Mouse (Mus musculus) limb, embryonic 10.5 days (tissue): ENCODE data around the gene Spata32. TPM values are rescaled to one million over a fixed set of nuclear protein-coding genes. Genes with fewer than 3 reads are reported as not detected.

ENCODE experiments used
- DNase-seq: peaks from one replicate; pipeline ENCODE4 v3.0.0-alpha.2; 2017; ENCODE audit warnings: low spot score
- H3K27ac ChIP-seq: fragments of 300-500 bp; sonication (generic); 2 replicates; pipeline ENCODE4 v1.5.1; 2016; ENCODE audit warnings: mild to moderate bottlenecking
- H3K27me3 ChIP-seq: fragments of 300-500 bp; sonication (generic); 2 replicates; pipeline ENCODE4 v1.6.1; 2016; ENCODE audit warnings: low read depth, mild to moderate bottlenecking; ENCODE audit not compliant: poor library complexity, severe bottlenecking
- H3K36me3 ChIP-seq: fragments of 300-500 bp; sonication (generic); 2 replicates; pipeline ENCODE4 v1.6.1; 2016; ENCODE audit warnings: mild to moderate bottlenecking, moderate library complexity
- H3K4me1 ChIP-seq: fragments of 300-500 bp; sonication (generic); 2 replicates; pipeline ENCODE4 v1.6.1; 2016
- H3K4me3 ChIP-seq: fragments of 300-500 bp; sonication (generic); 2 replicates; pipeline ENCODE4 v1.5.1; 2016; ENCODE audit warnings: mild to moderate bottlenecking, moderate library complexity
- H3K9me3 ChIP-seq: fragments of 300-500 bp; sonication (generic); replicated peaks from 2 replicates; pipeline ENCODE4 v1.6.1; 2016; ENCODE audit warnings: mild to moderate bottlenecking
- WGBS: fragments of 180-500 bp; shearing (Covaris S2); methylation state at CpG from one replicate; pipeline ENCODE4 v1.1.7; 2016; 5-methylcytosine and 5-hydroxymethylcytosine counted together
- polyA plus RNA-seq: library from polyadenylated mRNA; unstranded; fragments of >200 nt; fragmentation: Nextera tagmentation; extraction: Ambion mirVana; gene quantifications from 2 replicates; pipeline ENCODE4 v1.2.1, GENCODE M21; 2016

Gene Spata32
- polyA plus RNA-seq, 1 experiment from 2014 or later = not detected

DNA sequence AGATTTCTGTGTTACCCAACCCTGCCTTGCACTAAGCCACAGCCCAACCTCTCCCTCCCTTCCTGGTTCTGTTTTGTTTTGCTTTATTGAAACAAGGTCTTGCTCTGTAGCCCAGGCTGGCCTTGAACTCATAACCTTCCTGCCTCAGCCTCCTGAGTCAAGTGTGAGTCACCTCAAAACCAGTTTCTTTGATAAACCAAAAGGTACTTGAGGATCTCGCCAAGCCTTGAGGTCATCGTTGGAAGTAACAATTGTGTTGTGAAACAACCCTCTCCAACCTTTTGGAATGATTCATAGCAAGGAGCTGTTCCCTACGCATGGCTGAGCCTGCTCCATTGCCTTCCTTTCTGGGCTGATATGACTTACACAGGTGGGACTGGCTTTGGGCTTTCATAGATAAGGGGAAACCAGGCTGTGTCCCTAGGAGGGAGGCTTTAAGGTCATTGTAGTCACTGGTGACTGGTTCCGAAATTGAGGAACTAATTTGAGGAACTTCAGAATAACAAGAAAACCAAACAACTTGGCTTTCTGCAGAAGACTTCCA is 39.8 kb upstream of the Spata32 start:
- Histone ChIP-seq H3K27ac (no peak overlapping the region), H3K4me1 (peaks cover 4% of the 10 kb centered on the region; the same call in 1 of the 2 replicates), H3K36me3 (no peaks in the 10 kb centered on the region), H3K4me3 (no peak overlapping the region), H3K9me3 (no peaks in the 10 kb centered on the region), H3K27me3 (no peaks in the 10 kb centered on the region)
- DNase-seq = no peak
- WGBS = 89% methylated on average over 4 of the region's 4 CpGs

DNA sequence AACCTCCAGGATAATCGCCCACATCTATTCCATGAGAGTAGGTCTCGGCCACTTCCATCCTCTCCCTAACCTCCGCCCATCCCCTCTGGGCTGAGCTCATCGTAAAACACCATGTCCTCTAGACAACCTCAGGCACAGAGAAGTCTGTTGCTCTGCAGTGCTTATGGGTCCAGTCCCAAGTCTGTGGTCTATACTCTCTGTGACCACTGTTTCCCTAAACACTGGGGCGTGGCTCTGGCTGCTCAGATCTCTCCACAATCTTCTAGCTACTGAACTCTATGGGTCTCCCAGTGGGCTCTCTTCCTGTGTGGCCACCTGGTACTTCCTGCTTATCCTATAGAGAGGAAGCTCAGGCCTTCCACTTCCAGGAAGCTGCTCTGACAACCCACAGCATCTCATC is 35.4 kb upstream of the Spata32 start:
- DNase-seq = no peak
- Histone ChIP-seq H3K9me3 (no peaks in the 10 kb centered on the region), H3K4me3 (no peak overlapping the region), H3K27me3 (no peaks in the 10 kb centered on the region), H3K4me1 (peaks cover 6% of the 10 kb centered on the region), H3K36me3 (no peaks in the 10 kb centered on the region), H3K27ac (no peak overlapping the region)
- 86% methylated on average over 5 of the region's 5 CpGs for WGBS

DNA sequence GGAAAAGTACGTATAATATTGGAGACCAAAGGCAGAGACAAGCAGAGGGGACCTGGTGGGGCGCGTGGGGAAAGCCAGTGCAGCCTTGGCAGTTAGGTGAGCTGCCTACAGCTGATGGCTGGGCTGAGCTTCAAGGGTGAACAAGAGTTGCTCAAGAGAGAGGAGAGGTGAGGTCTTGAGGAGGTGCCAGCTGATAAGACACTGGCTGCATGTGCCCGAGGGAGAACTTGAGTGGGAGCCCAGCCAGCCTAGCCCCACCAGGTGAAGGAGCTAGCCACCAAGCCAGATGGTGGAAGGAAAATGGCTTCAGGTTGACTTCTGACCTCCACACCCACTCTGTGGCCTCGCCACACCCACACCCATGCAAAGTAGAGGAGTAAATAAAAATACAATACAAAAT is 34.1 kb upstream of the Spata32 start:
- Histone ChIP-seq H3K36me3 (no peaks in the 10 kb centered on the region), H3K4me3 (no peak overlapping the region), H3K27ac (no peak overlapping the region), H3K9me3 (no peaks in the 10 kb centered on the region), H3K27me3 (no peaks in the 10 kb centered on the region), H3K4me1 (peaks cover 18% of the 10 kb centered on the region)
- 89% methylated on average over 5 of the region's 5 CpGs for WGBS
- no peak for DNase-seq

DNA sequence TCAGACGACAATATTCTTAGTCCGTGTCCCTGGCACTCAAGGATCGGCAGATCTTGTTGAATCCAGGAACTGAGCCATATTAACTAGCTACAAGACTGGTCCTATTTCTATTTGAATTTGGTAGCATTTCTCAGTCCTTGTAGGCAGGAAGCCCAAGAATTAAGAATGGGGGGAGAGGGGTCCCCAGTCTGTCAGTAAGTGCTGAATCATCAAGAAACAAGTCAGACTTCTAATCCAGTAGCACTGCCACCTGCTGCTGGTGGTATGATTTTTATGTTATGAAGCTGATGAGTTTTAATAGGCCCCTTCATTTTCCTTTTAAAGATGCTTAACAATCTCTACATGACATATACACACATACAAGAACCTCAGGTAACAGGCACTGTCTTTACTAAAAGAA is 32.1 kb upstream of the Spata32 start:
- Histone ChIP-seq H3K9me3 (no peaks in the 10 kb centered on the region), H3K27ac (no peak overlapping the region), H3K27me3 (no peaks in the 10 kb centered on the region), H3K4me1 (peaks cover 32% of the 10 kb centered on the region), H3K36me3 (no peaks in the 10 kb centered on the region), H3K4me3 (no peak overlapping the region)
- no peak for DNase-seq
- WGBS = 91% methylated on average over 3 of the region's 3 CpGs

DNA sequence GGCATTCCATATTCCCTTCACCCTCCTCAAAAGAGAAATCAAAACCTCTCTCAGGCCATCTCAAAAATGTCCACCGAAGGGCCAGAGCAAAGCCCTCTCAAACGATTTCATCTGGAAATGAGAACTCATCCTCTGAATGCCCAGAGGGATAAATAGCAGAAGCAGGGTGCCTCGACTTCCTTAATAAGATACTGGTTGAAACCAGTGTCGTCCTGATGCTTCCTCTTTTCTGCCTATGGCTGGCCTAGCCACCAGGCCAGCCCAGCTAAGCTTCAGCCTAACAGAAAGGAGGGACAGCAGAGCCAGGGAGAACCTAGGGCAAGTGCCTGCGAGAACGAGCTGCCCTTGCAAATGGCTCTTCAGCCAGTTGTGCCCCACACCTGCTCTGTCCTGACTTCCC is 31.3 kb upstream of the Spata32 start:
- Histone ChIP-seq H3K9me3 (no peaks in the 10 kb centered on the region), H3K27me3 (no peaks in the 10 kb centered on the region), H3K36me3 (no peaks in the 10 kb centered on the region), H3K4me1 (peaks cover 32% of the 10 kb centered on the region), H3K4me3 (no peak overlapping the region), H3K27ac (no peak overlapping the region)
- DNase-seq = no peak
- 75% methylated on average over 6 of the region's 6 CpGs for WGBS

DNA sequence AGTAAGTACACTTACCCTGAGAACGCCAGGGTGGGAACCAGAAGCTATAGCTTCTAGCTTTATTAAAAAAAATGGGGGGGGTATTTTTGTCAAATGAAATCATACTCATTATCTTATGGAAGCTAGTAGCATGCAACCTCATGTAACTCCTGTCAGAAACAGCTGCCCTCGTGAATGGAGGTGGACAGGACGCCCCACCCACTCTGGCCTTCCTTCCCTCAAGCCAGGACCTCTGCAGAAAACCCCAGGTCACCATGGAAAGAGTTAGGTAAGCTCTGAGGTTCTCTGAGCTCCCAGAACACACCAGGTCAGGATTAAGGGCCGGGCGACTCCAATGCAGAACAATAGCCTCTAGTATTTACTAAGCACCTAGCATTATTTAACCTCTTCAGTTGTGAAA is 30.6 kb upstream of the Spata32 start:
- H3K4me3 ChIP-seq = no peak overlapping the region
- no peak overlapping the region for H3K27ac ChIP-seq
- H3K4me1 ChIP-seq = peaks cover 32% of the 10 kb centered on the region
- H3K9me3 ChIP-seq = no peaks in the 10 kb centered on the region
- WGBS = 70% methylated on average over 5 of the region's 5 CpGs
- H3K27me3 ChIP-seq = no peaks in the 10 kb centered on the region
- DNase-seq = no peak
- H3K36me3 ChIP-seq = no peaks in the 10 kb centered on the region

DNA sequence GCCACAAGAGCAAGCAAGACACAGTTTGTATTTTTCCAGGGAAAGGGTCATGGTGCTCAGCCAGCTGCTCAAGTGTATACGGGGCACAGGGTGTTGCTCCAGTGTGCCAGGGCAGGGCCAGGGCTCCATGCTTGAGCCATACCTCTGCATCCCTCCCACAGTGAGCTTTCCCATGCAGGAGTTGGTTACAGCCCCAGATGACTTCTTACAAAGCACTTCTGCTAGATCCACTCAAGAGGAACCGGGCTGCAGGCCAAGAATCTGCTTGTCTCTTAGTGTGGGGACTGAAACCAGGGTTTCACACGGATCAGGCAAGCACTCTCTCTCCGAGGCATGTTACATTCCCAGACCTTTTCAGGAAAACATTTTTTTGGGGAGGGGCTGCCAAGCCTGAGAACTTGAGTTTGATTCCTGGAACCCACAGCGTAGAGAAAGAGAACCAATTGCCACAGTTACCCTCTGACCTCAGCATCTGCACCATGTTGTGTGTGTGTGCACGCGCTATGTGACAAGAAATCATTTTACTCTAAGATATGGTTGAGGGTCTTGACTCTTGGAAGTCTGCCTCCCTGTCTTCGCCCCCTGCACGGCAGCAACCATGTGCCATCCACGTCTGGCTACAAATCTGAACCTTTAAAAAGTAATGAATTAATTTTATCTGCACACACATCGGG is 29.4 kb upstream of the Spata32 start:
- no peak overlapping the region for H3K4me3 ChIP-seq
- no peaks in the 10 kb centered on the region for H3K27me3 ChIP-seq
- WGBS = 88% methylated on average over 11 of the region's 11 CpGs
- no peak for DNase-seq
- H3K27ac ChIP-seq = no peak overlapping the region
- H3K9me3 ChIP-seq = no peaks in the 10 kb centered on the region
- H3K36me3 ChIP-seq = no peaks in the 10 kb centered on the region
- H3K4me1 ChIP-seq = peaks cover 32% of the 10 kb centered on the region

DNA sequence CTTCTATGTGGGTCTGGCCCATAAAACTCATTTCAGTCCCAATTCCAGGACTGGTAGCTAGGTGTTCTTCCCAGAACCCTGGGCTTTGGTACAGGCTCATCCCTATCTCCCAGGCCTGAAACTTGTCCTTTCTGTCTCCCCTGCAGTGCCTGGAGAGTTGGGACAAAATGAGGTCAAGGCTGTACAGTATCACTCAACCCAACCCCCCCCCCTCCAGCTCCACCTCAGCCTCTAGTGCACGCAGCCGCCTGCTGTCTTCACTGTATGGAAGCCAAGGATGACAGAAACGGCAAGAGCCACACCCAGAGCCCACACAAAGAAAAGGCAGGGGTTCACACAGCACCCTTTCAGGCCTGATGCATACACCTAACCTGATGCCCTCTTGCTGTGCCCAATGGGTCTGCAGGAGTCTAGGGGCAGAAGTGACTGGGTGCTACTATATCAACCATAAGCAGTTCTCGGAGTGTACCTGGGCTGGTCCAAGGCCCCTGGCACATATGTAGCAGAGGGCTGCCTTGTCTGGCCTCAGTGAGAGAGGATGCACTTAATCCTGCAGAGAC is 28.6 kb upstream of the Spata32 start:
- no peaks in the 10 kb centered on the region for H3K9me3 ChIP-seq
- H3K4me3 ChIP-seq = no peak overlapping the region
- no peaks in the 10 kb centered on the region for H3K36me3 ChIP-seq
- 82% methylated on average over 4 of the region's 4 CpGs for WGBS
- H3K27ac ChIP-seq = no peak overlapping the region
- no peak for DNase-seq
- H3K27me3 ChIP-seq = no peaks in the 10 kb centered on the region
- H3K4me1 ChIP-seq = peaks cover 37% of the 10 kb centered on the region

DNA sequence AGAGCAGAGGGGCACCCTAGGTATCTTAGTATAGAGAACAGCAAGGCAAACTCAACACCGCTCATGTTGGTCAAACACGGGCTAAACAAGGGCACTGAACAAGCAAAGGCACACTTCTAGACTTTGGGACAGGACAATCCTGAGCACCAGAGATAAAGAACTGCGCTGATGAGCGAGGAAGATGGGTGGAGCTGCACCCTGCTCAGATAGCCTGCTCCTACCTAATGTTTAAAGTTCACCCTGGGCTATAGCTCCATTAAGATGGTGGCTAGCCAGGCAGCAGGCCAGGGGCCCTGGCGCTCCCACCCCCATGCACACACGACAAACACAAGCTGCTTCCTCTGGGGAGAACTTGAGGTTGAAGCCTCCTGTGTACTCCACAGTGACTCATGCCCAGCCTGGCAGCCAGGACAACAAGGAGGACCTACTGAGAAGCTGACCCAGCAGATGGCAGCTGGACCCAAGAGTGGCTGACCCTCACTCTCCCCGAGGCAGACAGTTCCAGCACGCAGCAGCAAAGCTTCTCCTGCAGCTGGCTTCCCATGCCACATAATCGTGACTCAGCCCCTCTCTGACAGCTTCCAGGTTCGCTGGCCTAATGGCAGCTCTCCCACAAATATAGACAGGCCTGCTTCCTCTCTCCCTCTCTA is 28.0 kb upstream of the Spata32 start:
- H3K27ac ChIP-seq = no peak overlapping the region
- 76% methylated on average over 10 of the region's 10 CpGs for WGBS
- H3K27me3 ChIP-seq = no peaks in the 10 kb centered on the region
- no peak overlapping the region for H3K4me3 ChIP-seq
- DNase-seq = no peak
- 0 out of 2 replicates have a peak, but pooled peaks cover under 1% of the 10 kb centered on the region for H3K36me3 ChIP-seq
- H3K4me1 ChIP-seq = peaks cover 42% of the 10 kb centered on the region
- no peaks in the 10 kb centered on the region for H3K9me3 ChIP-seq

DNA sequence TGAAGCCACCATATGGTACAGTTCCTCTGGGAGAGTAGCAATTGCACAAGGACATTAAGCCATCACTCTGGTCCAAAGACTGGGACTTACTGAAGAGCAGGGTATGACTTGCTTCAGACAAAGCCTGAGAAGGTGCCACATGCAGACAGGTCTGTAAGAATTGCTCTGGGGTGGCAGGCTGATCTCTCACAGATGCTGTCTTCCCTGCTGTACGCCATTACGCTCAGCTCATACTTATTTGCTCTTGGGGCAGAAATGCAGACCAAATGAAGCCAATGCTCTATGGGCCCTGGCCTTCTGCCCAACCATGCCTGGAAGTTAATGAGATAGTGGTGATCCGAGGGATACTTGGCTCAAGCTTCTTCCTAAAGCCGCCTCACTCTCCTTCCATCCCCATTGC is 26.6 kb upstream of the Spata32 start:
- 96% methylated on average over 4 of the region's 4 CpGs for WGBS
- Histone ChIP-seq H3K9me3 (no peaks in the 10 kb centered on the region), H3K27ac (no peak overlapping the region), H3K36me3 (peaks cover 10% of the 10 kb centered on the region; the same call in 1 of the 2 replicates), H3K4me3 (no peak overlapping the region), H3K27me3 (no peaks in the 10 kb centered on the region), H3K4me1 (peaks cover 47% of the 10 kb centered on the region)
- DNase-seq = no peak

DNA sequence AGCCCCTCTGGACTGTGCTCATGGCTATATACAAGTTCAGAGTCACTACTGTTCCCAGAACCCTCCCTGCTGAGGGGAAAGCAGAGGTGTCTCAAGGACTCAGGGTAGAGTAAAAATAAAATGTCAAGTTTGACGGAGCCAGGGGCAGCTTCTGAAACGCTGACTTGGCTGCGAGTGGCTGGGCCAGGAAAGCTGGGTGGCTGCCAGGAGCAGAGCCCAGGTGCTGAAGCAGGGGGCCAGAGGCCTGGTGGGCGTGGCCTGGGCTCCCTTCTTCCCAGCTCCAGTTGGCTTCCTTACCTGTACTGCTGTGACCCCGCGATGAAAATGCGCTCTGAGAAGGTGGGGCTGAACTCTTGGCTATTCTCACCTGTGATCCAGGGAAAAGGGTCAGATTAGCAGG is 22.5 kb upstream of the Spata32 start:
- peaks cover 42% of the 10 kb centered on the region for H3K36me3 ChIP-seq
- WGBS = 50% methylated on average over 7 of the region's 7 CpGs

DNA sequence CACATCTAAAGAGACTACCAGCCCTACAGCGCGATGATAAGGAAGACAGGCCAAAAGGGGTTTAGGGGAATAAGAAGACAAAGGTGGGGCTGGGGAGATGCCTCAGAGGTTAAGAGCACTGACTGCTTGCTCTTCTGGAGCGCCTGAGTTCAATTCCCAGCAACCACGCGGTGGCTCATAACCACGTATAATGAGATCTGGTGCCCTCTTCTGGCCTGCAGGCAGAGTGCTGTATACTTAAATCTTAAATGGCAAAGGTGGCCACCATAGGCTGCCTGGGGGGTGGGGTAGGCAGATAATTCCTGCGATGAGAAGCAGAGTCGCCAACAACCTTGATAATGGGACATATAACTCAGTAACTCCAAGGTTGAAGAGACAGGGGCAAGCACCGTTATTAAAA is 19.5 kb upstream of the Spata32 start:
- no peaks in the 10 kb centered on the region for H3K9me3 ChIP-seq
- H3K4me3 ChIP-seq = no peak overlapping the region
- H3K36me3 ChIP-seq = peaks cover 42% of the 10 kb centered on the region
- no peak for DNase-seq
- peaks cover 24% of the 10 kb centered on the region for H3K4me1 ChIP-seq
- no peak overlapping the region for H3K27ac ChIP-seq
- 71% methylated on average over 9 of the region's 9 CpGs for WGBS
- no peaks in the 10 kb centered on the region for H3K27me3 ChIP-seq

More for the DNA sequence above, 22.5 kb upstream of the Spata32 start:
- Histone ChIP-seq H3K4me3 (no peak overlapping the region), H3K4me1 (peaks cover 15% of the 10 kb centered on the region), H3K27ac (no peak overlapping the region), H3K27me3 (no peaks in the 10 kb centered on the region), H3K9me3 (no peaks in the 10 kb centered on the region)
- DNase-seq = no peak

DNA sequence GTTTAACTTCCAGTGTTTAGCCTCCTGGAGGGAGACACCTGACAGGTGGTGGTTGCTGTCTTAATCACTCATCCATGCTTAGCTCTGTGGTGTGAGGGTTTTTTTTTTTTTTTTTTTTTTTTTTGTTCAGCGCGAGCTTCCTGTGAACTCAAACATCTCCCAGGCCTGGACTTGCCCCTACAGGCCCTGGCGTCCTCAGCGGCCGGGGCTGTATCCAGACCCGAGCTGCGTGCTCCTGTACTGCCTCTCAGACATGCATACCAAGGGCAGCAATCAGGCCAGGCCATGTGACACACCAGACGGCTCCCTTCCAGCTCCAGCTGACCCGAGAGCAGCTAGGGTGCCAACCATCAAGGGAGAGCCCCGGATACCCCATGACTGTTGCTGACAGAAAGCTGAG is 18.7 kb upstream of the Spata32 start:
- Histone ChIP-seq H3K4me3 (no peak overlapping the region), H3K27me3 (no peaks in the 10 kb centered on the region), H3K4me1 (peaks cover 20% of the 10 kb centered on the region), H3K36me3 (peaks cover 42% of the 10 kb centered on the region), H3K9me3 (no peaks in the 10 kb centered on the region), H3K27ac (no peak overlapping the region)
- WGBS = 88% methylated on average over 10 of the region's 10 CpGs
- no peak for DNase-seq
